9 mouse cellular contexts compared by ENCODE assay signal in genomic region chr8:47431263-47431662, GRCm38 (mm10). TPM values are rescaled to one million over a fixed set of nuclear protein-coding genes. Genes with fewer than 3 reads are reported as not detected.
DNase-seq lines count a peak whose midpoint lies in the region; ATAC-seq lines count a peak whose summit lies in the region.
"Had no signal": no experiment of that assay in that cellular context is flagged by ENCODE, and none has a peak within 500 bp of the region (broad histone marks: within the 10 kb centered on the region; RNA-seq: fewer than 3 reads in every experiment).

No protein-coding gene starts in this region.

- peaks cover 8% of the 10 kb centered on the region; the same call in 1 of the 2 replicates for H3K4me1 ChIP-seq in forebrain, embryonic 15.5 days
- no peaks in the 10 kb centered on the region for H3K4me1 ChIP-seq in forebrain, embryonic 12.5 days
- H3K4me1 ChIP-seq in neural tube, embryonic 13.5 days (replicated peaks), result no peaks in the 10 kb centered on the region

- H3K27me3 ChIP-seq in forebrain, embryonic 15.5 days, result no peaks in the 10 kb centered on the region
- no peaks in the 10 kb centered on the region for H3K27me3 ChIP-seq in forebrain, embryonic 12.5 days
- H3K27me3 ChIP-seq in neural tube, embryonic 13.5 days, result no peaks in the 10 kb centered on the region
- H3K27me3 ChIP-seq: limb, embryonic 13.5 days had no signal

- no peak overlapping the region for H3K4me2 ChIP-seq in forebrain, embryonic 15.5 days (replicated peaks)
- no peak overlapping the region for H3K4me2 ChIP-seq in forebrain, embryonic 12.5 days
- no peak overlapping the region for H3K4me2 ChIP-seq in neural tube, embryonic 13.5 days
- H3K4me2 ChIP-seq: limb, embryonic 13.5 days had no signal

- DNase-seq in neural tube, embryonic 10.5 days (ENCODE audit: extremely low spot score, low spot score), result no peak
- peak; percentile 48 to 53 for DNase-seq in layer of hippocampus, postnatal 36 days
- DNase-seq in right cerebral cortex, postnatal 4 days, result peak; percentile 16
- DNase-seq in retina, postnatal 1 day, result no peak
- DNase-seq in thymus, postnatal 14 days, result no peak

- H3K27ac ChIP-seq in forebrain, embryonic 15.5 days (replicated peaks), result peak overlapping the region; percentile 36; the same call in 1 of the 2 replicates
- no peak overlapping the region for H3K27ac ChIP-seq in forebrain, embryonic 12.5 days
- H3K27ac ChIP-seq in neural tube, embryonic 13.5 days (replicated peaks), result no peak overlapping the region
- H3K27ac ChIP-seq: limb, embryonic 13.5 days had no signal

- no peaks in the 10 kb centered on the region for H3K36me3 ChIP-seq in forebrain, embryonic 15.5 days
- H3K36me3 ChIP-seq in forebrain, embryonic 12.5 days (replicated peaks), result no peaks in the 10 kb centered on the region
- no peaks in the 10 kb centered on the region for H3K36me3 ChIP-seq in neural tube, embryonic 13.5 days
- H3K36me3 ChIP-seq: limb, embryonic 13.5 days had no signal

- 45% methylated on average over 4 of the region's 4 CpGs for WGBS in forebrain, embryonic 15.5 days
- WGBS in forebrain, embryonic 12.5 days, result 64% methylated on average over 4 of the region's 4 CpGs
- 46% methylated on average over 4 of the region's 4 CpGs for WGBS in neural tube, embryonic 13.5 days

- H3K9ac ChIP-seq in forebrain, embryonic 15.5 days (replicated peaks), result no peak overlapping the region
- H3K9ac ChIP-seq in forebrain, embryonic 12.5 days, result no peak overlapping the region
- H3K9ac ChIP-seq in neural tube, embryonic 13.5 days, result no peak overlapping the region
- H3K9ac ChIP-seq: limb, embryonic 13.5 days had no signal

- ATAC-seq in forebrain, embryonic 15.5 days (replicated peaks), result peak; percentile 93
- ATAC-seq in forebrain, embryonic 12.5 days (ENCODE audit: low FRiP score), result no peak
- peak; percentile 27; the same call in 1 of the 2 replicates for ATAC-seq in neural tube, embryonic 13.5 days (ENCODE audit: low read depth)

- no peaks in the 10 kb centered on the region for H3K9me3 ChIP-seq in forebrain, embryonic 15.5 days
- no peaks in the 10 kb centered on the region for H3K9me3 ChIP-seq in forebrain, embryonic 12.5 days
- H3K9me3 ChIP-seq in neural tube, embryonic 13.5 days, result no peaks in the 10 kb centered on the region
- H3K9me3 ChIP-seq: limb, embryonic 13.5 days had no signal

- no peak overlapping the region for H3K4me3 ChIP-seq in forebrain, embryonic 15.5 days
- no peak overlapping the region for H3K4me3 ChIP-seq in forebrain, embryonic 12.5 days (replicated peaks)
- H3K4me3 ChIP-seq in neural tube, embryonic 13.5 days, result no peak overlapping the region
- H3K4me3 ChIP-seq: limb, embryonic 13.5 days had no signal

RNA-seq across cellular contexts. Expression of gene Stox2, which starts 14.9 kb away (rescaled TPM):
- polyA plus RNA-seq in forebrain, embryonic 15.5 days (2015; fragmentation: Nextera tagmentation; extraction: Ambion mirVana), result 47.2 and 51.9 TPM in 2 replicates
- polyA plus RNA-seq in forebrain, embryonic 12.5 days (2016; fragmentation: Nextera tagmentation; extraction: Ambion mirVana), result 49.4 and 50.5 TPM in 2 replicates
- polyA plus RNA-seq in neural tube, embryonic 13.5 days (2015; fragmentation: Nextera tagmentation; extraction: Ambion mirVana), result 33.5 and 36.7 TPM in 2 replicates
- 10 to 100 TPM; 82.8 to 93.3 TPM for total RNA-seq in layer of hippocampus, postnatal 36 days (2021)

Comparison
In these comparisons a context has a peak if more than half of its experiments do, and no peak if none do; other contexts are left out.
1. DNase-seq: peak in layer of hippocampus, postnatal 36 days (2 of 2) and right cerebral cortex, postnatal 4 days (single experiment); none in neural tube, embryonic 10.5 days (single experiment), retina, postnatal 1 day (single experiment) and thymus, postnatal 14 days (single experiment).